Mouse (Mus musculus) right cerebral cortex, postnatal 10 days (tissue): ENCODE results near the gene Lipo1.
"Not testable (repeated sequence)": the region's sequence is repeated elsewhere in the genome, so short reads cannot be mapped to it uniquely, and the experiment has no call there.

ENCODE experiments used
- DNase-seq, 2 experiments: peaks; one replicate each; pipeline ENCODE4 v3.0.0; 2021; ENCODE audit warnings: low spot score in 2 of 2

Lipo1 gene

GRCm38 (mm10) chr19:33787359-33787758 is at the start of gene Lipo1:
Gene Lipo1 (minus strand): TSS chr19:33787459.
- DNase-seq, result not testable (repeated sequence)

- peak in 1 of 2 experiments; percentile 21 for DNase-seq
These were observed 532 bp downstream of the Lipo1 start for GRCm38 (mm10) chr19:33786576-33787277.

GRCm38 (mm10) chr19:33761287-33762086 is 25.8 kb downstream of the Lipo1 start, which contains the start of gene Lipo3:
Gene Lipo3 (minus strand): TSS chr19:33761951.
- peak; percentile 41 to 48 for DNase-seq

GRCm38 (mm10) chr19:33751259-33751658 is 36.0 kb downstream of the Lipo1 start, which contains the start of gene Lipo2:
Gene Lipo2 (minus strand): TSS chr19:33751359.
- not testable (repeated sequence) for DNase-seq
